Mouse (Mus musculus): ENCODE measurements around the gene Mctp2.

- TF ChIP-seq CTCF (IDR thresholded peaks at IDR 0.05; ENCODE audit: borderline replicate concordance, control insufficient read depth, extremely low read depth, insufficient read depth, low read length, poor library complexity) = peak; percentile 44; the same call in 1 of the 2 replicates
- no peak for TF ChIP-seq POLR2A (IDR thresholded peaks at IDR 0.05; ENCODE audit: control insufficient read depth, extremely low read depth, insufficient read depth, low read length, poor library complexity)
These were observed 65.1 kb downstream of the Mctp2 start for GRCm38 (mm10) chr7:72241269-72241668.
